Mouse (Mus musculus) stomach, embryonic 16.5 days (tissue): Measurements from ENCODE around the gene Ckap2l. TPM values are rescaled to one million over a fixed set of nuclear protein-coding genes. Genes with fewer than 3 reads are reported as not detected.

Source experiments
- ATAC-seq: fragments of 200-750 bp; cut with Nextera tagmentation; 2 replicates; pipeline ENCODE4 v1.8.0; 2017; ENCODE audit warnings: moderate number of reproducible peaks, moderate TSS enrichment; ENCODE audit not compliant: insufficient read depth, low FRiP score
- H3K27ac ChIP-seq: fragments of 300-500 bp; sonication (generic); 2 replicates; pipeline ENCODE4 v1.5.1; 2014; ENCODE audit warnings: low read length
- H3K27me3 ChIP-seq: fragments of 300-500 bp; sonication (generic); 2 replicates; pipeline ENCODE4 v1.6.1; 2014; ENCODE audit warnings: low read length, control low read depth, mixed read lengths; ENCODE audit not compliant: control insufficient read depth, insufficient read depth
- H3K36me3 ChIP-seq: fragments of 300-500 bp; sonication (generic); 2 replicates; pipeline ENCODE4 v1.6.1; 2014; ENCODE audit warnings: low read length; ENCODE audit not compliant: control insufficient read depth, insufficient read depth
- H3K4me1 ChIP-seq: fragments of 300-500 bp; sonication (generic); 2 replicates; pipeline ENCODE4 v1.6.1; 2014; ENCODE audit warnings: low read length, control low read depth, mixed read lengths; ENCODE audit not compliant: control insufficient read depth, insufficient read depth
- H3K4me2 ChIP-seq: fragments of 300-500 bp; sonication (generic); 2 replicates; pipeline ENCODE4 v1.6.1; 2014; ENCODE audit warnings: low read depth, low read length, mixed read lengths
- H3K4me3 ChIP-seq: fragments of 300-500 bp; sonication (generic); replicated peaks from 2 replicates; pipeline ENCODE4 v1.5.1; 2014; ENCODE audit warnings: mild to moderate bottlenecking, low read length
- H3K9ac ChIP-seq: fragments of 300-500 bp; sonication (generic); 2 replicates; pipeline ENCODE4 v1.6.1; 2014; ENCODE audit warnings: low read length
- H3K9me3 ChIP-seq: fragments of 300-500 bp; sonication (generic); replicated peaks from 2 replicates; pipeline ENCODE4 v1.6.1; 2016; ENCODE audit warnings: low read length, control low read depth; ENCODE audit not compliant: control insufficient read depth
- WGBS: fragments of 180-500 bp; shearing (Covaris S2); extraction: QIAGEN DNeasy Blood & Tissue Kit; methylation state at CpG from one replicate; pipeline ENCODE4 v1.1.7; 2014; 5-methylcytosine and 5-hydroxymethylcytosine counted together
- polyA plus RNA-seq: library from polyadenylated mRNA; unstranded; fragments of >200 nt; fragmentation: Nextera tagmentation; extraction: Ambion mirVana; gene quantifications from 2 replicates; pipeline ENCODE4 v1.2.1, GENCODE M21; 2015

The Ckap2l gene
- polyA plus RNA-seq, 1 experiment from 2014 or later = 35.4 TPM

DNA sequence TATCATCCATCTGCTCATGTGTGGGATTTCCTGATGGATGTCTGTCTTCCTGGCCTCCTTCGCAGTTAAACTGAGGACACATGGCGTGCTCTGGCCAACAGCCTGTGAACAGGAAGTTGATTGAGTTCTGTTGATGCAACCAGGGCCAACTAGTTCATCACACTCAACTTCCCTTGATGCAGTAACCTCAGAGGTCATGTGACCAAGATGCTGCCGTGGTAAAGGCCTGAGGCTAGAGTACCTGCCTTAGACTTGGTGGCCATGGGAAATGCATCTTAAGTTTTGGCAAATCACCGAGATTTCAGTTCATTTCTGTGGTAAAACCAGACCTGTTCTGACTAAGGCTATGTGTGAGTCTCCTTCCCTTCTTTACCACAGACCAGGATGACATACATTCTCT is 18.8 kb upstream of the Ckap2l start:
- WGBS = 68% methylated on average over 4 of the region's 4 CpGs
- Histone ChIP-seq H3K4me1 (no peaks in the 10 kb centered on the region), H3K9me3 (no peaks in the 10 kb centered on the region), H3K4me3 (no peak overlapping the region), H3K27ac (no peak overlapping the region), H3K4me2 (no peak overlapping the region), H3K27me3 (no peaks in the 10 kb centered on the region), H3K36me3 (no peaks in the 10 kb centered on the region), H3K9ac (no peak overlapping the region)
- no peak for ATAC-seq

DNA sequence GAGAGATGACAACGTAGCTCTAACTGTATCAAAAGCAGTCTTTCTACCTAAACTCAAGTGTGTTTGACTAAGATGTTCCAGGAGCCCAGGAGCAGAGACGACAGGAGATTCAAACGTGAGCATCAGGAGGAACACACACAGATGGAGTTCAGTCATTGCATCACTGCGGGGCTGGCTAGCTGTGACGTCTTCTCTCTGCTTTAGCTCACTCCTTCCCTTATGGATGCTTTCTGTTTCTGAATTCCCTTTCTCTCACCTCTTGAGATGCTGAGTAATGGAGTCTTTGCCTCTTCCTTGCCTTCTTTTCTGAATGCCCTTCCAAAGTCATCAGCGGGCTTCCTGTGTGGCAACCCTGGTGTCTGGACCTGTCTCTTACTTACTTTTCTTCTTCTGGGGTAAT is 17.9 kb upstream of the Ckap2l start:
- Histone ChIP-seq H3K4me1 (no peaks in the 10 kb centered on the region), H3K4me2 (no peak overlapping the region), H3K36me3 (no peaks in the 10 kb centered on the region), H3K9me3 (no peaks in the 10 kb centered on the region), H3K27ac (no peak overlapping the region), H3K9ac (no peak overlapping the region), H3K27me3 (no peaks in the 10 kb centered on the region), H3K4me3 (no peak overlapping the region)
- ATAC-seq = no peak
- 78% methylated on average over 6 of the region's 6 CpGs for WGBS

DNA sequence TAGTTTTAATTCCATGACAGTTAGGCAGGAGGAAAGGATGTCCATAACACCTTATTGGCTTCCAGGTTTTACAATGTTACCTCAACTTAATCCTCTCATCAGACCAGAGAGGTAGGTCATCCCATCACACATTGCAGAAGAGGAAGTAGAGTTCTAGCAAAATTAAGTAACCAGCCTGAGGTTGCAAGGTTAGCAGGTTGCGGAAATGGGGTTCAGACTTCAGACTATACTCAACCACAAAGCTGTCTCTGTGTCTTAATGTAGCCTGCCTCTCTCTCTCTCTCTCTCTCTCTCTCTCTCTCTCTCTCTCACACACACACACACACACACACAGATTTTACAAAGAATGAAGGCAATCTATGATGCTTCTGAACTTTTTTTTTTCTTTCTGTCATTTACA is 16.9 kb upstream of the Ckap2l start:
- no peak overlapping the region for H3K4me3 ChIP-seq
- no peaks in the 10 kb centered on the region for H3K9me3 ChIP-seq
- H3K9ac ChIP-seq = no peak overlapping the region
- WGBS = 85% methylated on average over 1 of the region's 1 CpGs
- no peak for ATAC-seq
- H3K27ac ChIP-seq = no peak overlapping the region
- H3K4me1 ChIP-seq = no peaks in the 10 kb centered on the region
- H3K27me3 ChIP-seq = no peaks in the 10 kb centered on the region
- no peak overlapping the region for H3K4me2 ChIP-seq
- H3K36me3 ChIP-seq = no peaks in the 10 kb centered on the region

DNA sequence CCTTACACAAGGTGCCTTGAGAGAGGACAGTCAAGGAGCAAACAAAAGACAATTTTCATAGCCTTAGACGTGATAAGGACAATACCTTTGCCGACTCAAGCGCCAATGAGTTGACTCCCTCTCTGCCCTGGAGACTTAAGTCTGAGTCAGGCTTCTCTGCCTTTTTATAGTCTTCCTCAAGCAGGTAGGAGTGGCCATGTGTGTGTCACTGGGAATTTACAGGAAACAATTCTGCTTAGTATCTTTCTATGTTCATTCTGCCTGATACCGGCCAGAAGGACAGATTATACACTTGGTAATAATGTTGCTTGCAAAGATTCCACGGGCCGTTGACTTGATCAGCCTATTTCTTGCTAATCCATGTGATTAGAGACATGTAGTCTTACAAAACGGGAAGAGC is 12.8 kb upstream of the Ckap2l start, which contains the start of gene Il1a:
Il1a (minus strand) TSS at position 137 of the 400 bp plus-strand sequence.
- Histone ChIP-seq H3K27me3 (no peaks in the 10 kb centered on the region), H3K4me3 (no peak within 1 kb of the TSS), H3K9me3 (no peaks in the 10 kb centered on the region), H3K9ac (no peak within 1 kb of the TSS), H3K36me3 (no peaks in the 10 kb centered on the region), H3K4me2 (no peak within 1 kb of the TSS), H3K27ac (no peak within 1 kb of the TSS), H3K4me1 (no peaks in the 10 kb centered on the region)
- no peak for ATAC-seq
- WGBS = 75% methylated on average over 7 of the region's 7 CpGs

DNA sequence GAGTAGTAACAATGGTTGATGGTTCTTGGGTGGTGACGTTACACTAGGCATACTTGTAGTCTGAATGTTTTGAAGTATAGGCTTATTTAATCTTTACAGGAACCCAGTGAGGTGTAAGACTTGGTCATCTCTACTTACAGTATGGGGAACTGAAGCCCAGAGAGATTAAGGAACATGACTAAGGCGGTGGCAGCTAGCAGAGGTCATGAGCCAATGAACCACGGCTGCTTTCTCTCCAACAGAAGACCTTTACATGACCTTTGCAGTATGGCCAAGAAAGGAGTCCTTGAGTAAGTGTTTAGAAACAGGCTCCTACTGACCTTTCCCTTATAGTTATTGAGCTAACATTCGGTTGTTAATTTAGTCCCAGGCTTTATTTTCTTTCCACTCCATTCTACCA is 9.0 kb upstream of the Ckap2l start:
- no peaks in the 10 kb centered on the region for H3K4me1 ChIP-seq

DNA sequence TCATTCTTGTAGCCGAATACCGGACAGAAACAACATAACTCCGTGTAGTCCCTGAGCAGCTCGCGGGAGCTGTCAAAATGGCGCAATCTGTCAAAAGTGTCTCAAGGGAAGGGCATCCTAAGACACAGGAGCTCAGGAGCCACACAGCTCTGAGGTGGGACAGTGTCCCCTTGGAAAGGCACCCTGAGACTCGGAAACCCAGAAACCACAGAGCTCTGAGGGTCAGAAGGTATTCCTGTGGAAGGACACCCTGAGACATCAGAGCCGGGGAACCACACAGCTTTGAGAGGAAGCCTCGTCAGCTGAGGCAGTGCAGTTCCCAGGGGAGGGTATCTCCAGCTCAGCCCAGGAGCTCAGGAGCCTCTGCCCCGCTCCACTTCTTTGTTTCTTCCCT is 574 bp upstream of the Ckap2l start:
- Histone ChIP-seq H3K27me3 (no peaks in the 10 kb centered on the region), H3K4me1 (peaks cover 23% of the 10 kb centered on the region), H3K9ac (peak overlapping the region; percentile 84), H3K36me3 (no peaks in the 10 kb centered on the region), H3K27ac (peak overlapping the region; percentile 93), H3K4me3 (peak overlapping the region; percentile 92), H3K9me3 (no peaks in the 10 kb centered on the region), H3K4me2 (peak overlapping the region; percentile 95)
- 1% methylated on average over 10 of the region's 10 CpGs for WGBS
- peak; percentile 14; the same call in 1 of the 2 replicates for ATAC-seq

More for the DNA sequence above, 9.0 kb upstream of the Ckap2l start:
- Histone ChIP-seq H3K27ac (no peak overlapping the region), H3K4me3 (no peak overlapping the region), H3K27me3 (no peaks in the 10 kb centered on the region), H3K36me3 (no peaks in the 10 kb centered on the region), H3K9me3 (no peaks in the 10 kb centered on the region), H3K9ac (no peak overlapping the region), H3K4me2 (no peak overlapping the region)
- 66% methylated on average over 4 of the region's 4 CpGs for WGBS
- ATAC-seq = no peak

DNA sequence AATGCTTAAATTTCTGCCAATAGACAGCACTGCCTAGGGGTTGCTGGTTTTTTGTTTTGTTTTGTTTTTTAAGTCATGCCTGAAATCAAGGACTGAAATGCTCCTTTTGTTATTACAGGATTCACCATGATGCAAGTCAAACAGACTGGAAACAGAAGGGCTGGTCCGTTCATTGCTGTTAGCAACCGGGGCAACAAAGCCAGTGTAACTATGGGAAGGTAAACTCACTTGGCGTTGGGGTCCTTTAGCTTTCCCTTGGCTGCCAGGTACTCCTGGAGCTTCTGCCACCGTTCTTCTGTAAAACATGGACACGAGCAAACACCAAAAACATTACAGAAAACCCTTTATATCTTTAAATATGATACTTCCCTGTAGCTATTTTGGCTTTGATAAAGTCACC is 926 bp downstream of the Ckap2l start:
- ATAC-seq = no peak
- no peaks in the 10 kb centered on the region for H3K27me3 ChIP-seq
- peak overlapping the region; percentile 86 for H3K9ac ChIP-seq
- H3K4me1 ChIP-seq = peaks cover 23% of the 10 kb centered on the region
- no peaks in the 10 kb centered on the region for H3K9me3 ChIP-seq
- no peaks in the 10 kb centered on the region for H3K36me3 ChIP-seq
- no peak overlapping the region for H3K27ac ChIP-seq
- peak overlapping the region; percentile 66 for H3K4me2 ChIP-seq
- 42% methylated on average over 5 of the region's 5 CpGs for WGBS
- peak overlapping the region; percentile 92 for H3K4me3 ChIP-seq

DNA sequence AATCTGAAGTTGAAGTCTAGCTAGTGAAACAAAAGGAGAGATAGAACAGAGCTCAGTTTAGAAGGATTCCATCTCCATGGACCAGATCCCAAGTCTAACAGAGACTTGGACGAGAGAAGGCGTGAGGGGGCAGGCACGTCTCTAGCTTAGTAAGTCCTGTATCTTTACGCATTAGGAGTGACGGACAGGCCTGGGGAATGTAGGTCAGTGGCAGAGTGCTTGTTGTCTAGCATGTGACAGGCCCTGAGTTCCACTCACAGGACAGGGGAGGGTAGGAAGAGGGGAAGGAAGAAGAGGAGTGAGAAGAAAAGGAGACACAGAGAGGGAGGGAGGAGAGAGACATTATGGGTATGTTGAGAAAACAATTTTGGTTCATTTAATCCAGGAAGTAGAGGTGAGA is 1.9 kb downstream of the Ckap2l start:
- peaks cover 23% of the 10 kb centered on the region for H3K4me1 ChIP-seq
- H3K9ac ChIP-seq = no peak overlapping the region
- H3K36me3 ChIP-seq = no peaks in the 10 kb centered on the region
- no peaks in the 10 kb centered on the region for H3K27me3 ChIP-seq
- H3K9me3 ChIP-seq = no peaks in the 10 kb centered on the region
- H3K27ac ChIP-seq = no peak overlapping the region
- no peak for ATAC-seq
- 92% methylated on average over 5 of the region's 5 CpGs for WGBS
- peak overlapping the region; percentile 66; the same call in 1 of the 2 replicates for H3K4me2 ChIP-seq
- no peak overlapping the region for H3K4me3 ChIP-seq

DNA sequence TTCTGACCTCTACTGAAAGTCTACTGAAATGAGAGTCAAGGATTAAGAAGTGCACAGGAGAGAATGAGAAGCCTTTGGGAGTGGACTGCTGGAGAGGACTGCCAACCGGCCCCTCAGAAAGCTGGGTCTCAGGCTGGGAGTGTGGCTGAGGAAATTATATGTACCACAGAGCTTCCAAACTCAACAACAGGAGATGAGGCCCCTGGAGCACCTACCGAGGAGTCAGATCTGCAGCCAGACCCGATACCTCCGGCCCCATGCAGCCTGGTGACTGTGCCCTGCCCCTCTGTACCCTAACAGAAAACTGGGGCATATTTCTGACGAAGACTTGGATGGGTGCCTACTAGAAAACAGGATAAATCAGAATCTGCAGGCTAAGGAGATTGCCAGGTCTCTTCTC is 23.2 kb downstream of the Ckap2l start:
- no peaks in the 10 kb centered on the region for H3K27me3 ChIP-seq
- H3K4me1 ChIP-seq = no peaks in the 10 kb centered on the region
- no peak overlapping the region for H3K4me3 ChIP-seq
- no peak for ATAC-seq
- 95% methylated on average over 5 of the region's 5 CpGs for WGBS
- no peak overlapping the region for H3K4me2 ChIP-seq
- H3K9ac ChIP-seq = no peak overlapping the region
- peaks cover 33% of the 10 kb centered on the region for H3K36me3 ChIP-seq
- no peaks in the 10 kb centered on the region for H3K9me3 ChIP-seq
- H3K27ac ChIP-seq = no peak overlapping the region

DNA sequence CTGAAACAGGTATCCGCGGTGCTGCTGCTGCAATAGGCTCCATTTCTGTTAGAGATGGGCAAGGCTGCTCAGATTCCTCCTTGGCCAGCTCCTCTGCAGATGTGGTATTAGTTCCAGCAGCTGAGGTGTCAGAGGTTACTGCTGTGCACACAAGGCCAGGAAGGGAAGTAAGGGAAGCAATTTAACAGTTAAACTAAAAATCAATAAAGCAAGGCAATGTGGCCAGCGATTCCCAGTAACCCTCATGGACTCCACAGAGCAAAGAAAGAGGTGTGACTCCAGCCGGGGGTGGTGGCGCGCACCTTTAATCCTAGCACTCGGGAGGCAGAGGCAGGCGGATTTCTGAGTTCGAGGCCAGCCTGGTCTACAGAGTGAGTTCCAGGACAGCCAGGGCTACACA is 26.4 kb downstream of the Ckap2l start:
- no peak for ATAC-seq
- H3K36me3 ChIP-seq = peaks cover 39% of the 10 kb centered on the region
- H3K27me3 ChIP-seq = no peaks in the 10 kb centered on the region
- H3K27ac ChIP-seq = no peak overlapping the region
- no peaks in the 10 kb centered on the region for H3K4me1 ChIP-seq
- no peak overlapping the region for H3K4me2 ChIP-seq
- WGBS = 72% methylated on average over 7 of the region's 9 CpGs
- peaks cover 4% of the 10 kb centered on the region for H3K9me3 ChIP-seq
- no peak overlapping the region for H3K4me3 ChIP-seq
- no peak overlapping the region for H3K9ac ChIP-seq
